Mouse (Mus musculus): Measurements from ENCODE around the gene Bloc1s1. TPM values are rescaled to one million over a fixed set of nuclear protein-coding genes. Genes with fewer than 3 reads are reported as not detected.

The Bloc1s1 gene
- total RNA-seq, 2 experiments from 2014 or later = 177 to 191 TPM

DNA sequence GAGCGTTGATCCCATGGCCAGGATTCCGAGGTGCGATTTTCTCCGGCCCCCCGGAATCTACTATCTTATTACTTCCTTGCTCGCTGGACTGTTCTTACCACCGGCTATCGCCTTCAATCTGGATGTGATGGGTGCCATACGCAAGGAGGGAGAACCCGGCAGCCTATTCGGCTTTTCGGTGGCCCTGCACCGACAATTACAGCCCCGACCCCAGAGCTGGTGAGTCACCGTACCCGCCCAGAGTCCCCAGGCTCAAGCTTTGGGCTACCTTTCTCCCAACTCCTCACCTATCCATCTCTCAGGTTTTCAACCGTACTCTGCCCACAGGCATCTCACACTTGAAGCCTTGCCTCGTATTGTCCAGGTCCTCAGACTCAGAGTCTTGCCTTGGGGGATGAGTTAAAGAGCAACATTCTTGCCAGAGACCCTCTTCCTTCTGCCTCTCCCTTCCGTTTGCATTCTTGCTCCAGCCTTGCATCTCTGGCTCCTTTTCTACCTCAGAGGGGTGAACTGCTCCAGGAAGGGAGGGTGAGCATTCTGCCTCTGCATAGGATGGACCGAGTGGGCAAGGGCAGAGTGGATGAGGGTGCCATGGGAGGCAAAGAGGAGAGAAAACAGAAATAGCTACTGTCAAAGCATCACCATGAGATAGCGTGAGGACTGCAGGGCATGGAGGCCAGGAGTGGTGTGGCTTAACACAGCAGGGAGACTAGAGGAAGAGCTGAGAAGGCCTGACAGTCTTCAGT lies 10.3 kb upstream of the Bloc1s1 start:
- DNase-seq (ENCODE audit: low spot score in 2 of 2) = no peak

DNA sequence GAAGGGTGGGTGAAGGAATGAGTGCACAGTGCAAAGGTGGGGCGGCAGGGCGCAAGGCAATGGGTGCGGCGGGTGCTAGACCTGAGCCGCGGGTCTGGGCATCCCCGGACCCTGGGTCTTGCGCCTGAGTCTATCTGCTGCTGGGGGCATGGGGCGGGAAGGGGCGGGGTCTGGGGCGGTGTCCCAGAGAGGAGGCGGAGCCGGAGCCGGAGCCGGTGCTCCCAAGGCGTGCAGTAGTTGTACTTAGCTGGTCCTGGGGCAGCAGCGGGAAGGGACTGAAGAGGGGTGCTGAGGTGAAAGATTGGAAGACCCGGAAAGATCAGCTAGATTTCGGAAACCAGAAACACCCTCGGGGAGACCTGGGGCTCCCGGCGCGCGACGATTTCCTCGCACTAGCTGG lies 9.7 kb upstream of the Bloc1s1 start, which contains the start of gene Itga7:
TSS of gene Itga7 (plus strand) at position 245 of the 400 bp plus-strand sequence.
- peak in 1 of 2 experiments; percentile 44 for DNase-seq (ENCODE audit: low spot score in 2 of 2)

DNA sequence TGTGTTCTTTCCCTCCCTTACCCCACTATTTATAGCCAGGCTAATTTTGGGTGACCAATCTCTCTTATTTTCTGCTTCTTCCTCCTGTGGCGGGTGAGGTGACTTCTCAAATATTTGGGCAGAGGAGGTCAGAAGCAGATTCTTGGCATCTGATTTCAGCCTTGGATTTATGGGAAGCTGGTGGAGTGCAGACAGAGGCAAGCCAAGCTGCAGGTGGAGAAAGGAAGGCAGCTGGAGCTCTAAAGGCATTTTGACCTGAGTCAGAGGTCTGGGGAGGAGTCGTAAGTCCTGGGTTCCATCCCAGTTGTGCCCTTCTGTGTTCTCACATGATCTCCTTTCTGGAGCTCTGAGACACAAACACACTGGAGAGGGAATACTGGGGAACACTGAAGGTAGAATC lies 7.6 kb upstream of the Bloc1s1 start:
- no peak for DNase-seq (ENCODE audit: low spot score in 2 of 2)

DNA sequence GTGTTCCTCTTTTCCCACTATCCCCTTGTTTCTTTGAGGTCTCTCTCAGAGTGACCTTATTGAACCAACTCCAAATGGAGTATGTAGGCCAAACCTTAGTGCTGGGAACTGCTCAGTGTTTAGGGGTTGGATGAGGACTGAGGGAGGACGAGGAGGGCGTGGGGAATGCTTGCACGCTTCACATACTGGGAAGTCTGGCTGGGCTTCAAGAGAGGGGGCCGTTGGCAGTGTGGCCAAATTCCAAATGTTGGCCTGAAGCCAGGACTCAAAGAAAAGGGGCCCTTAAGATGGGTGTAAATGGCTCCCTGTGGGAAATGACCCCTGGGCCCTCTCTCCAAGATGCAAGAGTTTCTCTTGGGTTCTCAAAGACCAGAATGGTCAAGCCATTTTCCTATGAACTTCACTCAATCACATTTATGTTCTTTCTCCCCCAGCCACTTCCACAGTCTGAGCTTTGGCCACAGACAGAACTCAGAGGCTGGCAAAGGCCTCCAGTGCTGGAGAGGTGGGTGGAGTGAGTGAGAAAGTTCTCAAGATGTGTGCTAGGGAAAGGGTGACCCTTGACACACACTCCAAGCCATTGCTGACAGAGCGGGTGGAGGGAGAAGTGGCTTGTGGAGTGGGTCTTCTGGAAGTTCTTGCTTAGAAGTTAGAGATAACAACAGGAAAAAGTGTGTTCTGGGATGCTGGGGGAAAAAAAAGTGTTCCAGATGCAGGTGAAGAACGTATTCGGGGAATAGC lies 6.0 kb upstream of the Bloc1s1 start:
- no peak for DNase-seq (ENCODE audit: low spot score in 2 of 2)

DNA sequence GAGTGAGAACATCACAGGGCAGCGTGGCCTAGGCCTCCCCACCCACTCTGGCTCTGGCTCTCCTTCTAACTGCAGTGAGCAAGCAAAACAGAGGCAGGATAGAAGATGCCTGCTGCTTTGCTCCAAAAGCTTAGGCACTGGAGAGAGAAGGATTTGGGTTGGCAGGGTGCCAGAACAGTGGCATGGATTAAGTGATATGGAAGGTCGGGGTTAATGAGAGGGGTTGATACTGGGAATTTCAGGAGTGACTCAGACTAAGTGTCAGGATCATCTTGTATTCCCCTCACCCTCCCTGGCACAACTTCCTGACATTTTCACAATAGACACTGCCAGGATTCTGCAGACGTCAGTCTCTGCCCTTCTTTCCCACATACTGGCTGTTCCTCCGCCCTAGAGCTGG lies 4.5 kb upstream of the Bloc1s1 start:
- no peak for DNase-seq (ENCODE audit: low spot score in 2 of 2)

DNA sequence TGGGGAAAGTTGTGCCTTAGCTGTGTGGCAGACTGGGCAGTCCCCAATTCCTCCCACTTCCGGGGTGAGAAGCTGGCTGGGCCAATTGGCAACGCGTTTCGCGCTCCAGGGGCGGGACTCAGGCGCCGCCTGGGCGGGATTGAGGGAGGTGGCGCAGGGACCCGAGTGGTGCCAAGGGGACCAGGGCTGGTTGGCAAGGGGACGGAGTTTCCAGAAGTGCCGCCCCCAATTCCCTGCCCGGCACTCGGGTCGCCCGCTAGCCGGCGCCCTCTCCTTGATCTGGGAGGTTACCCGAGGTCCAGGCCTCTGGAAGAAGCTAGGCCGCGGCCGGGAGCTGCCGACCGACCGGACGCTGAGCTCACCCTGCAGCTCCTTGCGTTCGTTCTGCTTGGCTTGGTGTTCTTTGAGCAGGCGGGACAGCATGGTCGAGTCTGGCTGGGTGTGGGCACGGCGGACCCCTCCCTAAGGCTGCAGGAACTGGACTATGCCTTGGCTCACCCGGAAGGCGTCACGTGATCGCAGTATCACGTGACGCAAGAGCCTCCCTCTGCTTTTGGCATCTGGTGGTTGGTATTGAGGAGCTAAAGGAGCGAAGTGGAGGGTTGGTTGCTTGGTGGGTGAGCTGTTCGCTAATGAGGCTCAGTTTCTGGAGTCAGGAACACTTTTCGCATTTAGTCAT lies 683 bp downstream of the Bloc1s1 start:
- peak; percentile 92 for DNase-seq (ENCODE audit: low spot score in 2 of 2)

DNA sequence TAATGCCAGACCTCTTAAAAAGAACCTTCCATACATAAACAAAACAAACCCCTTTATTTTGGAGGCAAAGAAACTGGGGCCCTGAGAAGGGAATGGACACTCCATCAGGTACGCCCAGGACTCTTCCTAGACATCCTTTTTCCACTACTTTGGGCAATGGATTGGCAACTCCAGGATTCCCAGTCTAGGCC lies 1.1 kb downstream of the Bloc1s1 start, which contains the start of gene Rdh5:
TSS of gene Rdh5 (minus strand) at position 67 of the 191 bp plus-strand sequence.
- no peak for DNase-seq (ENCODE audit: low spot score in 2 of 2)

DNA sequence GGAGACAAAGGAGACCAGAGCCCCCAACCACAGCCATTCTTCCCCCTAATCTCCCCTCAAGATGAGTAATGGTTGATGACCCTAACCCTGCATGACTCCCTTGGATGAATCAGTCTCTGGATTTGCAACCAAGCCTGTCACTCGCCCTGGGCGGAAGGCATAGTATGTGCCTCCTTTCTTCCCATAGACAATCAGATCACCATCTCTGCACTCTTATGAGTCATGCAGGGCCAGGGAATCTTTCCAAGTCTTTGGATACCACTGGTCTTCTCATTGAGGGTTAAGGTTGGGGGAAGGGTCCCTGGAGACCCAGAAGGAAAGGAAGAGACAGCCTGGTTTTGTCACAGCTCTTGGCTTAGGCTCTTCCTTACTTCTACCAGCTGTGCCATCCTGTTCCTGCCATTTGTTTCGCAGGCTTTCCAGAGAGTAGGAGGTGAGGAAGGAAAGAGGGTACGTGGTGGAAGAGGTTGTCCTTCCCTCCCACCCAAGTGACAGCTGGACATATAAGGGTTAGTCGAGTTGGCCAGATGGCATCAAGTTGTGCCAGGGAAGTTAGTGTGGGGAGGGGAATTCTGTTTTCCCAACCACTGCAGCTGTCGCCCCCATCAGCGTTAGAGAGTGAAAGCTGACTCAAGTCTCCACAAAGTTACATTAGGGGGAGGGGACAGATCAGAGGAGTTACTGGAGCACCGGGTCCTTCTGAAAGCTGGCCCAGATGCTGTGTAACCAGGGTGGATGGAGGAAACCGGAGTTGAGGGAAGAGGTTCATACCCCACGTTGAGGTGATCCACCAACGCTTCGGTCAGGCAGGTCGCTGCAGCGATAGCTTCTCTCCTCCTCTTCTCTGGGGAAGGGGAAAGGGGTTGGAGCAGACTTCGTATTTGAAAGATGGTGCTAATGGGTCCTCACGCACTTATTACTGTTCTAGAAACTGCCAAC lies 1.7 kb downstream of the Bloc1s1 start:
- DNase-seq (ENCODE audit: low spot score in 2 of 2) = peak; percentile 26 to 33

DNA sequence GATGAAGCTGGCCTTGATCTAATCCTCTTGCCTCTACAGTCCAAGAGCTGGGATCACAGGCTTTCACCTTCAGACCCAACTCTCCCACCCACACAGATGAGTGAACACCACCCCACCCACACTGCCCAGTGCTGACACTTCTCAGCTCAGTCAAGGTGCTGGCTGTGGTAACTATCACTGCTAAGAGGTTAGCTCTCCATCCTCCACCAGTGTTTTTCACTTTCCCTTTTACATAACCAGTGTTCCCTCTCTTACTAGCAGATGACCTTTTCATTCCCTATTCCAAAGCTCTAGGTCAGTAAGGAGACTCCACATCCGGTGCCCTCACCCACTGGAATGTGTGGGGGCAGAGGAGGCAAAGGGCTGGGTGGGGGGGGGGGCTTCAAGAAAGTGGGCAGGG lies 2.6 kb downstream of the Bloc1s1 start:
- no peak for DNase-seq (ENCODE audit: low spot score in 2 of 2)

DNA sequence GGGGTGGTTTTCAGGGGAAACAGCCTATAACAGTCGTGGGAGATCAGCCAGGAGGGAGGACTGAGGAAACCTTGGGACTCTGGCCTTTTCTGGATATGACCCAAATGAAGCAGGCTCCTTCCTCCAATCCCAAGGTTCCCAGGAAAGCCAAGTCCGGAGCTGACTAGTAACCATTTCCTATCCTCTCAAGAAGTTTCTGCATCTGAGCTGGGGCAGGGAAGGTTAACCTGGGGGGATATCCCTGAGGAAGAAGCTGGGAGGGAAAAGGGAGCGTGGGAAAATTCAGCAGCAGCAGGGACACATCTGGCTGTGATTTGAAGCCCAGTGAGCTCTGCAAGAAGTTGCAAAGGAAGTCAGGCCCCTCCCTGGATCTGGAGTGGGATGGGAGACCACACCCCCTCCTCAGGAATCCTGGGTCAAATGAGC lies 3.1 kb downstream of the Bloc1s1 start:
- peak in 1 of 2 experiments; percentile 25 for DNase-seq (ENCODE audit: low spot score in 2 of 2)

DNA sequence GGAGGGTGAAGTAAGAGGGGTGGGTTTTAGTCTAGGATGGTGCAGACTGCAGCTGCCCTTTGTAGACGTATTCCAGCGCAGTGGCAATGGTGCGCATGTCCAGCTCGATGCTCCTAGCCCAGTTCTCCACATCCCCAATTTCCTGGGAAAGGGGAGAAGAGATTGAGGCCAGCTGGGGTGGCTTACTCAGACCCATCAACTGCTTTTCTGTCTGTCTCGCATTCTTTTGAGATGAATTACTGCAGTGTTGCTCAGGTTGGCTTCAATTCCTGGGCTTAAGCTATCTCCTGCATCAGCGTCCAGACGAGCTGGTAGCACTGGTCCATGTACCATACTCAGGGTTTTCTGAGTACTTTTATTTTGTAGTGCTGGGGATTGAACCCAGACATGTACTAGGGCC lies 3.9 kb downstream of the Bloc1s1 start:
- DNase-seq (ENCODE audit: low spot score in 2 of 2) = no peak

DNA sequence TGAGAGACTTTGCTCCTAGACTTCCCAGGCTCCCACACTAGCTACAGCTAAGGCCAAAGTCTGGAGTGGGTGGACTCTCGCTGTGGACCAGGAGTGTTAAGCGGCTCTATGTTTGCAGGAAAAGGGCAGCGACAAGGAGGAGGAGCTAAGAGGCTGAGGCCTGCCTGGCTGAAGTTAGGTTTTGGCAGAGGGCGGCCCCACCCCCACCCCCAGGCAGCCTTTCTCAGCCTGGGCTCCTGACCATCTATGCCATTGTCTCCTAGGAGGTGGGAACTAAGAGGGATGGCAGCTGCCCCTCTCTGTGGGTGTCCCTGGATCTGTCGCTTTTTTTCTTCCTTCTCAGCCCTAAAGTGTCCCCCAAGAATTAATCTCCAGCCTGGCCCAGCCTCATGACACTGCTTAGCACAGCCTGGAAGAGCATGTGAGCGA lies 4.6 kb downstream of the Bloc1s1 start:
- no peak for DNase-seq (ENCODE audit: low spot score in 2 of 2)

DNA sequence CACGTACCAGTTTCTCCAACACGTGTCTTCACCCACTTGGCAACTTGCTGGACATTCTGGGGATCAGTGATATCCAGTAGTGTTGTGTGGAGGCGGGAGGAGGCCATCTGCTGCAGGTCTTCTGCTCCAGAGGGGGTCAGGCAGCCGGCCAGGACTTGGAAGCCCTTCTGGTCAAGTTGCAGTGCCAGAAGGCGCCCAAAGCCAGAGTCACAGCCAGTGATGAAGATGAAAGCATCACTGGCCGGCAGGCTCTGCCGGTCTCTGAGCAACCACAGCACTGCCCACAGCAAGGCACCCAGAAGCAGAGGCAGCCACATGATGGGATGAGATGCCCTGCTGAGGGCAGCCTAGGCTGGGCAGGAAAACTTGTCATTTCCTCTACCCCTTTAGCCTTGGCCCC lies 5.6 kb downstream of the Bloc1s1 start:
- no peak for DNase-seq (ENCODE audit: low spot score in 2 of 2)

DNA sequence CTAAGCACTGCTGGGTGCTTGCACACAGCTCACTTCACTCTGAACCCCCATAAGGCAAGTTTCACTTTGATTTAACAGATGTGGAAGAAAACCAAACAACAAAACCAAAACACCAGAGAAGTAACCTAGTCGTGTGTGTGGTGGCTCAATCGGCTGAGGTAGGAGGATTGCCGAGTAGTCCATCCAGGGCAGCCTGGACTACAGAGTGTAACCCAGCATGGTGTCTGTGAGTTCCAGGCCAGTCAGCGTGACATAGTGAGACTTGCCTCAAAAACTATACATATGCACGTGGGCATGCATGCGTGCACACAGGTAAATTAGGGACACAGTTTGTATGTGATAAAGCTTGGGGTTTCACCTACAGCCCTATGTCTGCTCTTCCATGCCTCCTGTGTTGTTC lies 6.4 kb downstream of the Bloc1s1 start:
- DNase-seq (ENCODE audit: low spot score in 2 of 2) = no peak

DNA sequence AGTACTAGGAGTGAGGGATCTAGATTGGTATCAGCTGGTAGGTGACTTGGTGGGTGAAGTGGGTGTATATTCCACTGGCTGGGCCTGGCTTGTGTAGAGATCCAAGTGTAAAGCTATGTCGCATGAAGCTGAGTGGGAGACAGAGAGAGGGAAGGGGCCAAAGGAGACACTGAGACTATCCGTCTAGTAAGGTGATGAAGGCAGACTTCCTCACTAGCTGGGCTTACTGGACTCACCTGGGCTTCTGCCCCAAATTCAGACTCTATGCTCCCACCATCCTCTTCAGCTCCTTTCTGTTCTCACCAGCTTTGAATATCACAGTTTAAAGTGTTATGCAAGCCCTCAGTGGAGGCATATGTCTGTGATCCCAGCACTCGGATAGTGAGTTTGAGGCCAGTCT lies 7.2 kb downstream of the Bloc1s1 start:
- DNase-seq (ENCODE audit: low spot score in 2 of 2) = no peak

DNA sequence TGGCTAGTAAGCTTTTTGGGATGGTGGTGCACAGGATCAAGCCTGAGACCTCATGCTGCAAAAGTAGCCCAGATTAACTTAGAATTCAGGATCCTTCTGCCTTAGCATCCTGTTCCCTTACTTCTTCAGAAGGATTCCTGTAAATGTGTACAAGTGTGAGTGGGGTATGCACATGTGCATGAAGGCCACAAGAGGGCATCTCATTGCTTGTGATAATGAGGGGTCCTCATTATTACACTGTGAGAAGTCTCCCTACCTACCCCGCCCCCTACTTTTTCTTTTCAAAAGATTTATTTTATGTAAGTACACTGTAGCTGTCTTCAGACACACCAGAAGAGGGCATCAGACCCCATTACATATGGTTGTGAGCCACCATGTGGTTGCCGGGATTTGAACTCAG lies 8.3 kb downstream of the Bloc1s1 start:
- DNase-seq (ENCODE audit: low spot score in 2 of 2) = no peak

DNA sequence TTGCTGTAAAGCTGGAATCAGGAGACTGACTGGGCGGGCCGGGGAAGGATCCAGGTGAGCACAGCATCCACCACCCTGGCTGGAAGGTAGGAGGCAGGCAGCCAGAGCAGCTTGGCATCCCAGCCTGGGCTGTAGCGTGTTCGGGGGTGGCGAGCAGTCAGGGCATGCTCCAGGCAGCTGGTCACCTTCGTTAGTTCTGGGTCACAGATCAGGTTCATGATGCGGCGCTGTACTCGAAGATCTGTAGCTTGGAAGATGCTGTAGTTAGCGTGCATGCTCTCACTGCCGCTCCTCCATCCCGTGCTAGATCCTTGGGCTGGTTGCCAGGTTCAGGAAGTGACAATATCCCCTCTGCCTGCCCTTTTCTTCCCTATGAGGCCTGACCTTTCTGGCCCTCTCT lies 10.1 kb downstream of the Bloc1s1 start:
- DNase-seq (ENCODE audit: low spot score in 2 of 2) = no peak

DNA sequence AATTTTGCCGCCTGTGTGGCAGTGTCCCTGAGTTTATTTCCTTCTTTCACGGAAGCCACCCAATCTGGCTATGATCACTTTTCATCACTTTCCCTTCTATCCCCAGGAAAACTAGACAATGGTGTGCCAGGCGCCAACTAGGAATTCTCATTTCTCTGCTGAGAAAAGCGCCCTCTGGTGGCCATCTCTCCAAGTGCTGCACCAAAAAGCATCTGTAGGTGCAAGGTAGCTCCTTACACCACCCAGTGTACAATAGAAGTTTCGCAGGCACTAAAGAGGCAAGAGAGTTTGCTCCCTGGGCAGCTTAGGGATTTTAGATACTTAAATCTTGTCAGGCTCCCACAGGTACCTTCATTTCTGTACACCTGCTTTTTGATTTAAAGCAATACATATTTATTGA lies 10.6 kb downstream of the Bloc1s1 start:
- peak; percentile 86 to 87 for DNase-seq (ENCODE audit: low spot score in 2 of 2)

DNA sequence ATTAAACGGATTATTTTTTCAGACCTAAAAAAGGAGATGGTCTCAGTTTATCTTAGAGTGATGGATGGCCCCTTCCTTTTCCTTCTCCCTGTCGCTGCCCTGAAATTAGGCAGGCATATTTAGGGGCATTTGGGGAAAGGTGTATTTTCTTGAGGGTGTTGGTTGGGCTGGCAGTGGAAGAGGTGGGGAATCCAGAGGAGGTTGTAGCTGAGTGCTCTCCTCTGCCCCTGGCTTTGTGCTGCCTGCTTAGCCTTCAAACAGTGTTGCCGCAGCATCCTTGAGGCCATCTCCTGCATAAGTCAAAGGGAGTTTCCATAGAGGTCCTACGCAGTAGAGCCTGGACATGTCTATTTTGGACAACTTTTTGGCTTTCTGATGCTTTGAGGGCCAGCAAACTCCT lies 11.0 kb downstream of the Bloc1s1 start:
- no peak for DNase-seq (ENCODE audit: low spot score in 2 of 2)

DNA sequence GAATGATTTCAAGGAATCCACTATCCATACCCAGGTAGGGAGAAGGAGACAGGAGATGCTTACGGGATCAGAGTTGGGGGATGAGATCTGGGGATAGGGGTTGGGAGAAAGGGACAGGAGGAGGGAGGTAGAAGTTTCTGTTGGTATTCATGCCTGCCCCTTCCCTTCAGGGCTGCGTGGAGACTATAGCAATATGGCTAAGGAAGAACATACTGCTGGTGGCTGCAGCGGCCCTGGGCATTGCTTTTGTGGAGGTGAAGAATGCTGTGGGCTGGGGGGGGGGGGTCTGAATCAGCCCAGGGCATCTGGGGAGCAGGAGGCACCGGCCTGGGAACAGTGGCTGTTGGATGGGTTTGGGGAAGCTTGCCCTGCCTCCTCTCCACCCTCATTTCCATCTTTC lies 11.6 kb downstream of the Bloc1s1 start:
- no peak for DNase-seq (ENCODE audit: low spot score in 2 of 2)

DNA sequence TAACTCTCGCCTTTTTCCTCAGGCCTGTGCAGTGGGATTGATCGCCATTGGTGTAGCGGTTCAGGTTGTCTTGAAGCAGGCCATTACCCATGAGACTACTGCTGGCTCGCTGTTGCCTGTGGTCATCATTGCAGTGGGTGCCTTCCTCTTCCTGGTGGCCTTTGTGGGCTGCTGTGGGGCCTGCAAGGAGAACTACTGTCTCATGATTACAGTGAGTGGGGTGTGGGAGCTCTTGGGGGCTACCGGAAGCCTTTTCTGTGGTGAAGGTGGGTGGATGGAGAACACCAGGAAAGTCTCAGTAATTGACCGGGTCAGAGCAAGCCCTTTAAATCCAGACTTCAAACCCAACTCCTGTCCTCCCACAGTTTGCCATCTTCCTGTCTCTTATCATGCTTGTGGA lies 12.4 kb downstream of the Bloc1s1 start:
- no peak for DNase-seq (ENCODE audit: low spot score in 2 of 2)
